Mouse (Mus musculus) cerebellum, adult (tissue): ENCODE results near the gene Mob3b.

ENCODE experiments used
- ATAC-seq: cut with Nextera tagmentation; 2 replicates; pipeline ENCODE4 v1.9.2; 2017; ENCODE audit warnings: mild to moderate bottlenecking, moderate library complexity, mixed read lengths; ENCODE audit not compliant: insufficient number of reproducible peaks, low FRiP score, low TSS enrichment

The Mob3b gene

GRCm38 (mm10) chr4:35012401-35013307, 144.6 kb downstream of the Mob3b start:
- no peak for ATAC-seq

- ATAC-seq, result no peak
These were observed 150.6 kb downstream of the Mob3b start for GRCm38 (mm10) chr4:35006541-35007260.

GRCm38 (mm10) chr4:35006056-35006455, 151.2 kb downstream of the Mob3b start:
- no peak for ATAC-seq

GRCm38 (mm10) chr4:35005068-35005769, 152.1 kb downstream of the Mob3b start:
- no peak for ATAC-seq

- ATAC-seq, result no peak
These were observed 152.8 kb downstream of the Mob3b start for GRCm38 (mm10) chr4:35004473-35004872.

- no peak for ATAC-seq
These were observed 153.5 kb downstream of the Mob3b start for GRCm38 (mm10) chr4:35003550-35004326.

- no peak for ATAC-seq
These were observed 160.7 kb downstream of the Mob3b start for GRCm38 (mm10) chr4:34996616-34997015.

GRCm38 (mm10) chr4:34993639-34993975, 163.7 kb downstream of the Mob3b start:
- ATAC-seq, result no peak

- no peak for ATAC-seq
These were observed 164.2 kb downstream of the Mob3b start for GRCm38 (mm10) chr4:34992866-34993638.

GRCm38 (mm10) chr4:34991891-34992865, 165.1 kb downstream of the Mob3b start:
- no peak for ATAC-seq

- ATAC-seq, result no peak
These were observed 166.2 kb downstream of the Mob3b start for GRCm38 (mm10) chr4:34991116-34991515.

- ATAC-seq, result no peak
These were observed 166.6 kb downstream of the Mob3b start for GRCm38 (mm10) chr4:34990659-34991058.

GRCm38 (mm10) chr4:34987568-34987967, 169.7 kb downstream of the Mob3b start:
- ATAC-seq, result no peak

GRCm38 (mm10) chr4:34987109-34987508, 170.2 kb downstream of the Mob3b start:
- no peak for ATAC-seq

GRCm38 (mm10) chr4:34986647-34987046, 170.6 kb downstream of the Mob3b start:
- ATAC-seq, result no peak

- ATAC-seq, result no peak
These were observed 172.9 kb downstream of the Mob3b start for GRCm38 (mm10) chr4:34984377-34984776.

- no peak for ATAC-seq
These were observed 173.8 kb downstream of the Mob3b start for GRCm38 (mm10) chr4:34983511-34983910.
